Comparison of ENCODE assay signal across 17 mouse cellular contexts in the genomic region with DNA sequence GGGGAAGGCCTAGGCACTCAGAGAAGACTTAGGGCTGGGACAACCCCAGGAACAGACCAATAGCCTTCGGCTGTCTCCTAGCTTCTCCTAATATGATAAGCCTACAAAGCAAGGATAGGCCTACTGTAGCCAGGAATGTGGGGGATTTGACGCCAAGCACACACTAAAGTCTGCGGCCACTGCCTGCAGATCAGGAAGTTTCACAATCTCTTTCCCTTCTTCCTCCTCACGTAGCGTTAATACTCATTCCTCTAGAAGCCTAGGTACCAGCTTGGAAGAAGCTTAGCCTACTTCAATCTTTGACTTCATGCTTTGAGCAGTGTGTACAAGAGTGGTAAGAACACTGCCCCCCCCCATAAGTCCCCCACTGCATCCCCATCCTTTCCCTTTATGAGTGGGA. TPM values are rescaled to one million over a fixed set of nuclear protein-coding genes. Genes with fewer than 3 reads are reported as not detected.
"Had no signal": no experiment of that assay in that cellular context is flagged by ENCODE, and none has a peak within 500 bp of the region (broad histone marks: within the 10 kb centered on the region; RNA-seq: fewer than 3 reads in every experiment).

No protein-coding gene starts in this region.

- H3K9ac ChIP-seq: intestine, embryonic 15.5 days; limb, embryonic 13.5 days; liver, embryonic 14.5 days; midbrain, embryonic 12.5 days had no signal

- H3K4me1 ChIP-seq: limb, embryonic 13.5 days; midbrain, embryonic 12.5 days had no signal

- H3K4me3 ChIP-seq: intestine, embryonic 15.5 days; limb, embryonic 13.5 days; midbrain, embryonic 12.5 days had no signal

- ATAC-seq: intestine, embryonic 15.5 days; midbrain, embryonic 16.5 days had no signal

- H3K4me2 ChIP-seq: intestine, embryonic 15.5 days; limb, embryonic 13.5 days; midbrain, embryonic 12.5 days had no signal

- H3K27ac ChIP-seq: intestine, embryonic 15.5 days; kidney, postnatal 0 days; limb, embryonic 13.5 days; liver, embryonic 14.5 days; midbrain, embryonic 12.5 days had no signal

- DNase-seq: kidney, adult 18-20 months; kidney, postnatal 4 days; layer of hippocampus, adult 9-11 months; lung, adult 18-20 months; right cerebral cortex, adult 18-20 months; right cerebral cortex, postnatal 25 days; thymus, adult 18-20 months; thymus, postnatal 14 days had no signal

- H3K36me3 ChIP-seq: intestine, embryonic 15.5 days; limb, embryonic 13.5 days; midbrain, embryonic 12.5 days had no signal

- H3K9me3 ChIP-seq: intestine, embryonic 15.5 days; limb, embryonic 13.5 days; midbrain, embryonic 12.5 days had no signal

RNA-seq across cellular contexts. Expression of gene Kcnk12, which starts 7.1 kb away (rescaled TPM):
- total RNA-seq: liver, adult 2 months had no signal
- polyA plus RNA-seq: intestine, embryonic 15.5 days; limb, embryonic 13.5 days; lung, embryonic 16.5 days; stomach, embryonic 16.5 days had no signal
